7 mouse cellular contexts compared by ENCODE assay signal in the genomic region with DNA sequence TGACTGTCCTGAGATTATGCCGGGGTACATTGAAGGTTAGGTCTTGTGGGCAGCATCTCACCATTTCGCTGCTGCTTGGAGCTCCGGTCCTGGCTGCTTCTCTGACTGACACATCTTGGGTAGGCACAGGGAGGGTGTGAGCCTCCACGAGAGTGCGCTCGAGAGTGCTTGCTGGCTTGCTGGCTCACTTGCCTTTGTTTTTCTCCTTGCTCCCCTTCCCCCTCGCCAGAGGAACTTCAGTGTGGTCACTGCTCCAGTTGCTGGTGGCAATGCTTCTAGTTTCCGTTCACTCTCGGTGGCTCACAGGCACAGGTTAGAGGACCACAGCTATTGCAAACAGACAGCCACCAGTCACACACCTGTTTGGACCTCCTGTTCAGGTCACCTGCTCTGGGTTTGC. TPM values are rescaled to one million over a fixed set of nuclear protein-coding genes. Genes with fewer than 3 reads are reported as not detected.
A peak's percentile ranks its signal among the peaks of the same experiment; 100 is the strongest.
DNase-seq lines count a peak whose midpoint lies in the region; ATAC-seq and TF ChIP-seq lines count a peak whose summit lies in the region.

No protein-coding gene starts in this region.

- peak; percentile 79 for TF ChIP-seq CTCF in layer of hippocampus, adult 2 months (conservative IDR thresholded peaks at IDR 0.05)
- TF ChIP-seq CTCF in stomach, postnatal 0 days (IDR thresholded peaks at IDR 0.05; ENCODE audit: low read depth), result peak; percentile 66

- ATAC-seq in forebrain, embryonic 11.5 days (replicated peaks; ENCODE audit: low FRiP score), result no peak
- ATAC-seq in stomach, postnatal 0 days (ENCODE audit: low FRiP score, low TSS enrichment), result no peak; the same call in 1 of the 2 replicates

- H3K27me3 ChIP-seq in forebrain, embryonic 11.5 days (ENCODE audit: control insufficient read depth, insufficient read depth, low read length), result no peaks in the 10 kb centered on the region
- no peaks in the 10 kb centered on the region for H3K27me3 ChIP-seq in stomach, postnatal 0 days (ENCODE audit: control insufficient read depth, insufficient read depth, low read length)

- H3K4me2 ChIP-seq in forebrain, embryonic 11.5 days (ENCODE audit: low read depth, low read length, severe bottlenecking), result no peak overlapping the region
- no peak overlapping the region for H3K4me2 ChIP-seq in stomach, postnatal 0 days (replicated peaks; ENCODE audit: low read depth)

- no peaks in the 10 kb centered on the region for H3K9me3 ChIP-seq in forebrain, embryonic 11.5 days (ENCODE audit: control insufficient read depth, low read length)
- H3K9me3 ChIP-seq in stomach, postnatal 0 days (ENCODE audit: control insufficient read depth, low read length), result no peaks in the 10 kb centered on the region

- intact Hi-C loops in heart, postnatal 14 days (cut with DNase I), result no loop called here

- DNase-seq in thymus, postnatal 14 days, result peak; percentile 55
- no peak for DNase-seq in thymus, postnatal 0 days (ENCODE audit: low spot score)
- peak; percentile 62 for DNase-seq in forebrain, embryonic 11.5 days (ENCODE audit: low spot score)
- peak; percentile 84 to 87 for DNase-seq in layer of hippocampus, adult 2 months (ENCODE audit: low spot score in 2 of 2)
- DNase-seq in lung, postnatal 36 days, result peak; percentile 78
- DNase-seq in stomach, postnatal 0 days (ENCODE audit: low spot score), result peak; percentile 78
- no peak for DNase-seq in heart, postnatal 14 days

- no peak overlapping the region for H3K9ac ChIP-seq in forebrain, embryonic 11.5 days (ENCODE audit: low read length)
- H3K9ac ChIP-seq in stomach, postnatal 0 days (ENCODE audit: low read length), result no peak overlapping the region

- no peak overlapping the region for H3K4me3 ChIP-seq in forebrain, embryonic 11.5 days (ENCODE audit: low read depth, low read length)
- H3K4me3 ChIP-seq in layer of hippocampus, adult 2 months, result peak overlapping the region; percentile 47
- no peak overlapping the region for H3K4me3 ChIP-seq in stomach, postnatal 0 days (ENCODE audit: low read depth, low read length)

- peaks cover 4% of the 10 kb centered on the region; the same call in 1 of the 2 replicates for H3K4me1 ChIP-seq in forebrain, embryonic 11.5 days (replicated peaks; ENCODE audit: control insufficient read depth, insufficient read depth, low read length)
- peaks cover 5% of the 10 kb centered on the region; the same call in 1 of the 2 replicates for H3K4me1 ChIP-seq in stomach, postnatal 0 days (replicated peaks; ENCODE audit: control insufficient read depth, insufficient read depth)

- 48% methylated on average over 9 of the region's 9 CpGs for WGBS in forebrain, embryonic 11.5 days
- WGBS in stomach, postnatal 0 days, result 61% methylated on average over 9 of the region's 9 CpGs

- no peak overlapping the region for H3K27ac ChIP-seq in forebrain, embryonic 11.5 days (ENCODE audit: low read depth, low read length)
- peak overlapping the region; percentile 95 for H3K27ac ChIP-seq in layer of hippocampus, adult 2 months
- 0 out of 2 replicates have a peak overlapping the region, but pooled peaks have one; percentile 63 for H3K27ac ChIP-seq in stomach, postnatal 0 days (replicated peaks)

- no peaks in the 10 kb centered on the region for H3K36me3 ChIP-seq in forebrain, embryonic 11.5 days (ENCODE audit: control insufficient read depth, insufficient read depth, low read length)
- no peaks in the 10 kb centered on the region for H3K36me3 ChIP-seq in stomach, postnatal 0 days (ENCODE audit: control insufficient read depth, insufficient read depth, low read length)

- TF ChIP-seq EP300 in stomach, postnatal 0 days (optimal IDR thresholded peaks at IDR 0.05), result no peak

RNA-seq across cellular contexts. Expression of gene Pisd, which starts 43.3 kb away (rescaled TPM):
- polyA plus RNA-seq in thymus, postnatal 0 days (2015; fragmentation: Nextera tagmentation; extraction: Ambion mirVana), result 48.3 and 50.3 TPM in 2 replicates
- polyA plus RNA-seq in forebrain, embryonic 11.5 days (2014; fragmentation: Nextera tagmentation; extraction: Ambion mirVana), result 63.1 and 69.5 TPM in 2 replicates
- total RNA-seq in layer of hippocampus, adult 2 months (2021), result 10 to 100 TPM; 61.7 to 67.0 TPM
- polyA plus RNA-seq in stomach, postnatal 0 days (2015; fragmentation: Nextera tagmentation; extraction: Ambion mirVana), result 69.4 and 71.7 TPM in 2 replicates
- 10 to 100 TPM; 26.8 to 28.7 TPM for total RNA-seq in heart, postnatal 14 days (2021)

Comparison
In these comparisons a context has a peak if more than half of its experiments do, and no peak if none do; other contexts are left out.
1. DNase-seq: peak in thymus, postnatal 14 days (single experiment), forebrain, embryonic 11.5 days (single experiment), layer of hippocampus, adult 2 months (2 of 2), lung, postnatal 36 days (single experiment) and stomach, postnatal 0 days (single experiment); none in thymus, postnatal 0 days (single experiment) and heart, postnatal 14 days (0 of 2).